Mouse (Mus musculus) intestine, postnatal 0 days (tissue): ENCODE data around the gene Isl2. TPM values are rescaled to one million over a fixed set of nuclear protein-coding genes. Genes with fewer than 3 reads are reported as not detected.
A peak's percentile ranks its signal among the peaks of the same experiment; 100 is the strongest.

Source experiments
- ATAC-seq: fragments of 200-750 bp; cut with Nextera tagmentation; 2 replicates; pipeline ENCODE4 v1.8.0; 2017; ENCODE audit warnings: mild to moderate bottlenecking, moderate TSS enrichment, moderate library complexity
- H3K27ac ChIP-seq: fragments of 300-500 bp; sonication (generic); 2 replicates; pipeline ENCODE4 v1.5.1; 2014; ENCODE audit warnings: mild to moderate bottlenecking, low read depth, low read length, moderate library complexity
- H3K27me3 ChIP-seq: fragments of 300-500 bp; sonication (generic); replicated peaks from 2 replicates; pipeline ENCODE4 v1.6.1; 2014; ENCODE audit warnings: low read length, mixed read lengths; ENCODE audit not compliant: control insufficient read depth, insufficient read depth
- H3K36me3 ChIP-seq: fragments of 300-500 bp; sonication (generic); 2 replicates; pipeline ENCODE4 v1.6.1; 2014; ENCODE audit warnings: mild to moderate bottlenecking, moderate library complexity; ENCODE audit not compliant: control insufficient read depth, insufficient read depth
- H3K4me1 ChIP-seq: fragments of 300-500 bp; sonication (generic); replicated peaks from 2 replicates; pipeline ENCODE4 v1.6.1; 2014; ENCODE audit warnings: antibody characterized with exemption, low read length, mixed read lengths; ENCODE audit not compliant: control insufficient read depth, insufficient read depth
- H3K4me2 ChIP-seq: fragments of 300-500 bp; sonication (generic); replicated peaks from 2 replicates; pipeline ENCODE4 v1.6.1; 2014; ENCODE audit warnings: low read depth, mild to moderate bottlenecking, moderate library complexity
- H3K4me3 ChIP-seq: fragments of 300-500 bp; sonication (generic); 2 replicates; pipeline ENCODE4 v1.5.1; 2014; ENCODE audit warnings: low read depth, low read length
- H3K9ac ChIP-seq: fragments of 300-500 bp; sonication (generic); 2 replicates; pipeline ENCODE4 v1.6.1; 2014; ENCODE audit warnings: mild to moderate bottlenecking, low read depth, low read length
- H3K9me3 ChIP-seq: fragments of 300-500 bp; sonication (generic); 2 replicates; pipeline ENCODE4 v1.6.1; 2016; ENCODE audit warnings: mixed run types; ENCODE audit not compliant: control insufficient read depth
- CTCF ChIP-seq: sonication (generic); IDR thresholded peaks from 2 replicates; pipeline ENCODE4 v1.5.1; 2016; ENCODE audit warnings: low read depth, mild to moderate bottlenecking, control low read depth, antibody characterized with exemption, moderate library complexity
- WGBS: fragments of 180-500 bp; shearing (Covaris S2); extraction: QIAGEN DNeasy Blood & Tissue Kit; methylation state at CpG from one replicate; pipeline ENCODE4 v1.1.7; 2014; 5-methylcytosine and 5-hydroxymethylcytosine counted together
- polyA plus RNA-seq: library from polyadenylated mRNA; unstranded; fragments of >200 nt; fragmentation: Nextera tagmentation; extraction: Ambion mirVana; gene quantifications from 2 replicates; pipeline ENCODE4 v1.2.1, GENCODE M21; 2015

The Isl2 gene
- polyA plus RNA-seq, 1 experiment from 2014 or later: 1.4 TPM

DNA sequence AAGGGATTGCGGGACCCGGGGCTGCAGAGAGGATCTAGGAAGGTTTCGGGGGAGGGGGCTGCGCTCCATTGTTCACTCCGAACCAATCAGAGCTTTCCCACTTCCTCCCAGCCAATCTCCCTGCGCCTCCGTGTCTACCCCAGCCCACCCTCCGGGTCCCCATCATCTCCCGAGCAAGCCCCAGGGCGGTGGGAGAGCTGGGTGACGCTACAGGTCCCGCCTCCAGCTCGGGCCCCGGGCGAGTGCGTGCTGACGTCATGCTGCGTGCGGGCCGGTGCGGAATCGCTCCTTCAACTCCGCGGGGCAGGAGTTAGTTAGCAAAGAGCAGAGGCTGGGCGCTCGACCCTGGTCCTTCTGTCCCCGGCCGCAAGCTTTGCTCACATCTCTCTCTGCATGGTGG lies 2.4 kb downstream of the Isl2 start:
- H3K9me3 ChIP-seq: no peaks in the 10 kb centered on the region
- peak; percentile 34; the same call in 1 of the 2 replicates for ATAC-seq
- no peak overlapping the region for H3K27ac ChIP-seq
- no peak for TF ChIP-seq CTCF
- no peaks in the 10 kb centered on the region for H3K36me3 ChIP-seq
- 0 out of 2 replicates have a peak overlapping the region, but pooled peaks have one; percentile 22 for H3K9ac ChIP-seq
- WGBS: under 1% methylated on average over 28 of the region's 28 CpGs
- peak overlapping the region; percentile 64 for H3K4me2 ChIP-seq
- peaks cover 2% of the 10 kb centered on the region; the same call in 1 of the 2 replicates for H3K4me1 ChIP-seq
- peaks cover 75% of the 10 kb centered on the region for H3K27me3 ChIP-seq
- peak overlapping the region; percentile 50 for H3K4me3 ChIP-seq

DNA sequence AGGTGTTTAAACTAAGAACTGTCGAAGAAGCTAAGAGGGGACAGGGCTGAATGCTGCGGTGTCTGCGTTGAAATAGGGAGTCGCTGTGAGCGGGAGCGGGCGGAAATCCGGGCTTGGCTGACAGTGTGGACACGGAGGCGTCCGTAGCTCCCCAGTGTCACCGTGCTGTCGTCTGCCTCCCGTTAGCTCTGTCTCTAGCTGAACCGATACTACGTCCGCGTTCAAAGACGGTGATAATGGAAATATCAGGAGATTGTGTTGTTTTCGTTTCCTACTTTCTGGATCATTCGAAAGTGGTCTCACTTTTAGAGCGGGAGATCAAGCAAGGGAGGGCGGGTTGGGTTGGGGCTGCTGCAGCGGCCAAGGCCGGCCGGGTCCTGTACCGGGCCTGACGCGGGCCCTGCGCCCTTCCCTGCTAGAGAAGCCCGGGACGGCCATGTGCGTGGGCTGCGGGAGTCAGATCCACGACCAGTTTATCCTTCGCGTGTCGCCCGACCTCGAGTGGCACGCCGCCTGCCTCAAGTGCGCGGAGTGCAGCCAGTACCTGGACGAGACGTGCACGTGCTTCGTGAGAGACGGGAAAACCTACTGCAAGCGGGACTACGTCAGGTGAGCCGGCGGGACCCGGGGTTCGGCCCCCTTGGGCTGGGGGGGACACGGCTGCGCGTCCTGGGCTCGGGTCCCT lies 3.4 kb downstream of the Isl2 start:
- under 1% methylated on average over 59 of the region's 59 CpGs for WGBS
- Histone ChIP-seq H3K36me3 (no peaks in the 10 kb centered on the region), H3K4me3 (peak overlapping the region; percentile 50), H3K27ac (no peak overlapping the region), H3K9me3 (no peaks in the 10 kb centered on the region), H3K9ac (peak overlapping the region; percentile 37), H3K27me3 (peaks cover 80% of the 10 kb centered on the region), H3K4me1 (peaks cover 2% of the 10 kb centered on the region; the same call in 1 of the 2 replicates), H3K4me2 (peak overlapping the region; percentile 64)
- no peak for TF ChIP-seq CTCF
- no peak for ATAC-seq

DNA sequence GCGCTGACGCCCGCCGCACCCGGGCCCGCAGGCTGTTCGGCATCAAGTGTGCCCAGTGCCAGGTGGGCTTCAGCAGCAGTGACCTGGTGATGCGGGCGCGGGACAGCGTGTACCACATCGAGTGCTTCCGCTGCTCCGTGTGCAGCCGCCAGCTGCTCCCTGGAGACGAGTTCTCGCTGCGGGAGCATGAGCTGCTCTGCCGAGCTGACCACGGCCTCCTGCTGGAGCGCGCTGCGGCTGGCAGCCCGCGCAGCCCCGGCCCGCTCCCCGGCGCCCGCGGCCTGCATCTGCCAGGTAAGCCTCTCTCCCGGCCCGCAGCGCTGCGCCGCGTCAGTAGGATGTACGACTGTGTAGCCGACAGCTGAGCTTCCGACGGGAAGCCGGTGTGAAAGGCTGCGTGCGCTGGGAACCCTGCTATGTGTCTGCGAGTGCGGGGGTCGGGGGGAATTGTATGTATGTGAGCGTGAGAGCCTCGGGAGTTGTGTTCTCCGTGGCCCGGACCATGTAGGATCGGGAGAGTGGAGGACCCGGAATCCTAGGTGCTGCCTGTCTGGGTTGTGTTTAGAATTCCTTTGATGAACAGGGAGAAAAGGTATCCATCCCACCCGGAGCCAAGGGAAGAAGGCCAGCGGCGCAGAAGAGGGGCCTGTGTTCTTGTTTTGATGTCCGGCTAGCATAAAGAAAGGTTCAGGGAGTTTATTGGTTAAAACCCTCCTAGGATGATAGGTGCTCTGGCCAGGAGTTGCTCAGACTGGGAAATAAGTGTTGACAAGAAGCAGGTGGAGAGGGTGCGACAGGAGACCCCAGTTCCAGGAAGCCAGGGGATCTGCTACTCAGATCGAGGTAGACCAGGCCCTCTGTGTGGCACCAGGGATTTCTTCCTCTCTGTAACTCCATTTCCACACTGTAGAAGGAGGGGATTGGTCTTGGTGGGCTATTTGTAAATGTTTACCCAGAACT lies 4.2 kb downstream of the Isl2 start:
- peak overlapping the region; percentile 64 for H3K4me2 ChIP-seq
- no peak overlapping the region for H3K27ac ChIP-seq
- H3K4me1 ChIP-seq: peaks cover 2% of the 10 kb centered on the region; the same call in 1 of the 2 replicates
- 5% methylated on average over 59 of the region's 59 CpGs for WGBS
- no peaks in the 10 kb centered on the region for H3K9me3 ChIP-seq
- peaks cover 77% of the 10 kb centered on the region for H3K27me3 ChIP-seq
- no peak for TF ChIP-seq CTCF
- ATAC-seq: no peak
- peak overlapping the region; percentile 37; the same call in 1 of the 2 replicates for H3K9ac ChIP-seq
- H3K4me3 ChIP-seq: peak overlapping the region; percentile 50
- H3K36me3 ChIP-seq: no peaks in the 10 kb centered on the region

DNA sequence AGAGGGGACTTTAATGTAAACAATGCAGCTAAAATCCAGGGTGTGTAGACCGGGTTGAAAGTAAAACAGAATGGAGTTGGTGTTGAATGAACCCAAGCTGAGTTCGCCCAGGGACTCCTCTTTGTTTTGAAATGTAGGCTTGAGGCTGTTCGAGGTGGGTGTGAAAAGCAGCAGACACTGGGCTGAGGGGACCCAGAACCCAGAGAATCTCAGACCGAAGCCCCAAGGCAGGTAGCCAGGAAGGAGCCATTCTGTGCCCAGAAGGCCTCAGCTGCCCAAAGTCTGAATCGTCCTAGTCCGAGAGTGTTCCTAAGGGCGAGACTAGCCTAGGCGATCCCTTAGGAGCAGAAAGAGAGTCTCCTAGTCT lies 4.8 kb downstream of the Isl2 start:
- H3K27me3 ChIP-seq: peaks cover 79% of the 10 kb centered on the region
- TF ChIP-seq CTCF: no peak
- ATAC-seq: no peak
- peak overlapping the region; percentile 64 for H3K4me2 ChIP-seq
- peaks cover 2% of the 10 kb centered on the region; the same call in 1 of the 2 replicates for H3K4me1 ChIP-seq
- H3K9me3 ChIP-seq: no peaks in the 10 kb centered on the region
- no peaks in the 10 kb centered on the region for H3K36me3 ChIP-seq
- peak overlapping the region; percentile 50; the same call in 1 of the 2 replicates for H3K4me3 ChIP-seq
- 47% methylated on average over 8 of the region's 8 CpGs for WGBS
- H3K27ac ChIP-seq: no peak overlapping the region
- H3K9ac ChIP-seq: no peak overlapping the region

DNA sequence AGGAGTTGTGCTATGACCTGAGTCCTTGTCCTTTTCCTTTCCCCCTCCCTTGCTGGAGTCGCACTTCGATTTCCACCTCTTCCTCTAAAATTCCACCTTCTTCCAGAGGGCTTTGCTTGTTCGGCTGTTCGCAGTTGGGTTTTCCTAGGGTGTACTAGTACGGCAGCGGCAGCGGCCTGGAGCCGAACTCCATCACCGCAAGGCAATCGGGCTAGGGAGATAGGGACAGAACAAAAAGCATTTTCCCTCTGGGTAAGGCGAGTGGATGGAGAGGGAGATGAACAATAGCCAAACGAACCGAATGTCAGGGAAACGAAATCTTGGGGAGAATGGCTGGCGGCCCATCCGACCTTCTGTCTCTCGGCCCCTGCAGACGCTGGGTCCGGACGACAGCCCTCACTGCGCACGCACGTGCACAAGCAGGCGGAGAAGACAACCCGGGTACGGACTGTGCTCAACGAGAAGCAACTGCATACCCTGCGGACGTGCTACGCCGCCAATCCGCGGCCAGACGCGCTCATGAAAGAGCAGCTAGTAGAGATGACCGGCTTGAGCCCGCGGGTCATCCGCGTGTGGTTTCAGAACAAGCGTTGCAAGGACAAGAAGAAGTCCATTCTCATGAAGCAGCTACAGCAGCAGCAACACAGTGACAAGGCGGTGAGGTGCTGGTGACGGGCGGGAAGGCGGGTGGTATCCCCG lies 5.4 kb downstream of the Isl2 start:
- peaks cover 2% of the 10 kb centered on the region; the same call in 1 of the 2 replicates for H3K4me1 ChIP-seq
- 0 out of 2 replicates have a peak overlapping the region, but pooled peaks have one; percentile 11 for H3K9ac ChIP-seq
- WGBS: 8% methylated on average over 46 of the region's 46 CpGs
- no peak for ATAC-seq
- H3K4me2 ChIP-seq: peak overlapping the region; percentile 60
- H3K27me3 ChIP-seq: peaks cover 79% of the 10 kb centered on the region
- H3K27ac ChIP-seq: no peak overlapping the region; the same call in 1 of the 2 replicates
- H3K4me3 ChIP-seq: peak overlapping the region; percentile 50
- no peaks in the 10 kb centered on the region for H3K36me3 ChIP-seq
- no peak for TF ChIP-seq CTCF
- no peaks in the 10 kb centered on the region for H3K9me3 ChIP-seq
